Mouse (Mus musculus) gastrocnemius, postnatal 4 days (tissue): Measurements from ENCODE around the gene Tcte1. TPM values are rescaled to one million over a fixed set of nuclear protein-coding genes. Genes with fewer than 3 reads are reported as not detected.

Source experiments
- DNase-seq, 2 experiments: peaks; one replicate each; pipeline ENCODE4 v3.0.0; 2021 to 2022; ENCODE audit warnings: low spot score in 2 of 2, mixed read lengths in 2 of 2
- total RNA-seq, 2 experiments: library from RNA; stranded (reverse); gene quantifications; 2 replicates each; pipeline ENCODE4 v1.2.3; 2021

Tcte1 gene
- total RNA-seq, 2 experiments from 2014 or later = not detected

GRCm38 (mm10) chr17:45582715-45583355, 59.6 kb downstream of the Tcte1 start:
- DNase-seq = no peak

- peak; percentile 72 to 87 for DNase-seq
These were observed 61.1 kb downstream of the Tcte1 start for GRCm38 (mm10) chr17:45584096-45584896.

GRCm38 (mm10) chr17:45584939-45585678, 61.9 kb downstream of the Tcte1 start:
- peak; percentile 83 for DNase-seq

- DNase-seq = no peak
These were observed 62.7 kb downstream of the Tcte1 start for GRCm38 (mm10) chr17:45585725-45586448.

GRCm38 (mm10) chr17:45586449-45586837, 63.2 kb downstream of the Tcte1 start:
- DNase-seq = no peak

GRCm38 (mm10) chr17:45588370-45588769, 65.1 kb downstream of the Tcte1 start:
- DNase-seq = no peak

- no peak for DNase-seq
These were observed 66.0 kb downstream of the Tcte1 start for GRCm38 (mm10) chr17:45589236-45589635.

- DNase-seq = no peak
These were observed 66.6 kb downstream of the Tcte1 start for GRCm38 (mm10) chr17:45589844-45590243.

- no peak for DNase-seq
These were observed 67.2 kb downstream of the Tcte1 start for GRCm38 (mm10) chr17:45590410-45590809.

- peak; percentile 66 to 82 for DNase-seq
These were observed 68.7 kb downstream of the Tcte1 start for GRCm38 (mm10) chr17:45591701-45592605.

Other genes starting within 250 kb of the Tcte1 start
- 10 to 100 TPM; 43.2 to 50.8 TPM for gene Cdc5l, start 89.7 kb upstream of the Tcte1 start, total RNA-seq
- gene Spats1, start 48.0 kb upstream of the Tcte1 start, total RNA-seq = under 1 TPM in 1 of 2 experiments, not detected in 1; 0.10 TPM
- gene Aars2, start 16.6 kb upstream of the Tcte1 start, total RNA-seq = 10 to 100 TPM; 16.0 to 16.5 TPM
- under 1 TPM; 0.15 to 0.29 TPM for gene Tmem151b, start 26.2 kb downstream of the Tcte1 start, total RNA-seq
- gene Nfkbie, start 32.3 kb downstream of the Tcte1 start, total RNA-seq = 1 to 10 TPM; 3.2 TPM
- gene Slc35b2, start 40.4 kb downstream of the Tcte1 start, total RNA-seq = 10 to 100 TPM; 44.4 to 52.7 TPM
- gene Hsp90ab1, start 49.8 kb downstream of the Tcte1 start, total RNA-seq = 1,000 to 10,000 TPM; 1,179 to 1,260 TPM
- 100 to 1,000 TPM; 148 to 166 TPM for gene Slc29a1, start 76.2 kb downstream of the Tcte1 start, total RNA-seq
- gene Mymx, start 78.7 kb downstream of the Tcte1 start, total RNA-seq = 10 to 100 TPM; 42.8 to 44.3 TPM
- gene Capn11, start 135.9 kb downstream of the Tcte1 start, total RNA-seq = 1 to 10 TPM in 1 of 2 experiments, under 1 TPM in 1; 0.10 to 1.5 TPM
- 10 to 100 TPM; 83.4 to 92.2 TPM for gene Mrpl14, start 162.9 kb downstream of the Tcte1 start, total RNA-seq
- gene Tmem63b, start 163.5 kb downstream of the Tcte1 start, total RNA-seq = 10 to 100 TPM; 48.6 to 56.4 TPM
- not detected for gene 1600014C23Rik, start 210.4 kb downstream of the Tcte1 start, total RNA-seq